Mouse (Mus musculus): ENCODE measurements at regions not wholly inside any gene's neighbourhood (a gene's known extent, or its start where the extent isn't known, plus 50 kb on each side); places are given as distances from the start of the nearest gene placed in this dataset.
A peak's percentile ranks its signal among the peaks of the same experiment; 100 is the strongest.

DNA sequence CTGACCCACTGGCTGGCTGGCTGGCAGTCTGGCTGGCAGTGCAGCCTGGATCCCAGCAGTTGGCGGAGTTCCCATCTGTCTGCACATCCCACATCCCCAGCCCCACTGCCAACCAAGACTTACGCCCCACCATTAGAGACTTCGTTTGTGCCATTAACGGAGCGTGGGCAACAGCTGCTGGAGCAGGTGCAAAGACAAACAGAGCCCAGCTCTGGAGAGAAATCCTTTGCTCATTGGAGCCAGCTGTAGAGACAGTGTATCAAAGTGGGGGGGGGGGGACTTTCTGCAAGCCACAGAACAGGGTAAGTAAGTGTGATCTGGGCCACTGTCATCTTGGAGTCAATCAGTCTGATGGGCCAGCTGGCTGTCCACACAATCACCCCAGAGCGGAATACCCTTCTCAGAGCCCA is 52.3 kb downstream of the Rplp1 start:
- DNase-seq (ENCODE audit: low read depth, low spot score) = no peak

DNA sequence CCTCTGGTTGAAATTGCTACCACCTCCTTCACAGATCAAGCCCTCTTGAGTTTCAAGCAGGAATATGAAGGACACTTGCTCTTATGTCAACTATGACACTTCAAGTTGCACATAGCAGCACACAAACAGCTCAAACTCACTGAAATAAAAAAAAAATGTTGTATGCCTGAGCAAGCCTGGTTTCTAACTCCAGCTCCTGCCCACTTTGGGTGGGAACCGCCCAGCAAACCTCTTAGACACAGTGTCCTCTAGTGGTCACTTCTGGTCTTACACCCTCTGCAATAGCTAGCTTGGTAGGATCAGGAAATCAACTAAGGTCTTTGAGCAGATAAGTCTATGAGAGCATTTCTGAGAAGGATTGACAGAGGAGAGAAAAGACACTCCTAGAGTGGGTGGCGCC is 54.2 kb downstream of the Rplp1 start:
- peak; percentile 72 for DNase-seq (ENCODE audit: low read depth, low spot score)

GRCm38 (mm10) chr9:61859438-61859837 is 54.9 kb downstream of the Rplp1 start:
- DNase-seq (ENCODE audit: low read depth, low spot score) = no peak

DNA sequence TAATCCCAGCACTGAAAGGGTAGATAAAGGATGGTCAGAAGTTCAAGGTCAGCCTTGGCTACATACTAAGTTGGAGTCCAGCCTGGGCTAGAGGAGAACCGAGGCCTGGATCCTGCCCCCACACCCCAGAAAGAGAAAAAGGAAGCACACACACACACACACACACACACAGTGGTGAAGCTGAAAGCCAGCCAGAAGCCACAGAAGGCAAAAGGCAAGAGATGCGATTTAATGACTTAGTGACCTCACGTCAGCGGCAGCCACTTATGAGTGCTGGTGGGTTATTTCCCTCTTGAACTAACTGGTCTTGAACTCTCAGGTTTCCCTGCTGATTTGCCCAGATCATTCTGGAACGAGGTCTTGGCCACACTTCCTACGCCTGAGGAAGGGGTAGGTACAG is 56.5 kb downstream of the Rplp1 start:
- no peak for DNase-seq (ENCODE audit: low read depth, low spot score)

DNA sequence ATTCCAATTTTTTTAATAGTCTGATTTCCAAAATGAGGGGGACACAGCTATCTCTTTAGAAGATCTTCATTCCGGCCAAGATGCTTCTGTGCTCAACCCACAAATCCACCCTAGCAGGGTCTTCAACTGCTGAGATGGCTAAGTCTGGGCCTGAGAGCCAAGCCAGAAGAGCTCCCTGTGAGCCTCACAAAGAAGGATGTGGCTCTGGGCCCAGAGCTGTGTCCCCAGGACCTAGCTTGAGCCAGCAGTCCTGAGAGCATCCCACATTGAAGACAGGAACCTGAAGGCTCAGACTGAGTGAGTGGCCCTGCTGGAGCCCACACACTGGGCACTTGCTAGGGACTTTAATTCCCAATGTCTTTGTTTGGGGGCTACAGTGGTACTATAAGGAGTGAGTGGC is 57.7 kb downstream of the Rplp1 start:
- DNase-seq (ENCODE audit: low read depth, low spot score) = no peak

DNA sequence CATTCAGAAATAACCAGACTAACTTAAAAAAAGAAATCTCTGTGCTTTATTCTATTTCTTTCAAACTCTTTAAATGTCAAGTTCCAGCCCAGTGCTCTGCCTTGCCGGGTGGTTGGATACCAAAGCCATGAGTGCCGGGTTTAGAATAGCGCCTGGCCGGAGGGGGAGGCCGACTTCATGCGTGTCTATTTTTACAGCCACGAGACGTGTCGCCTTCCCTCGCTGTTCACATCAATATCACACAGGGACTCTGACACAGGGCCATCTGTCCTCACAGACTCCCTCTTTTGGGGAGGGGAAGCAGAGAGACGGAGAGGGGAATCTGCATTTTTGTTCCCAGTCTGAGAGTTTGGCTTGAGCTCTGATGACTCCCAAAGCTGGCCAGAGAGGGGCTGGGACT is 58.7 kb downstream of the Rplp1 start:
- DNase-seq (ENCODE audit: low read depth, low spot score) = no peak

GRCm38 (mm10) chr9:61853841-61854240 is 60.5 kb downstream of the Rplp1 start:
- DNase-seq (ENCODE audit: low read depth, low spot score) = no peak

- DNase-seq (ENCODE audit: low read depth, low spot score) = no peak
These were observed 63.0 kb downstream of the Rplp1 start for GRCm38 (mm10) chr9:61851331-61851730.

DNA sequence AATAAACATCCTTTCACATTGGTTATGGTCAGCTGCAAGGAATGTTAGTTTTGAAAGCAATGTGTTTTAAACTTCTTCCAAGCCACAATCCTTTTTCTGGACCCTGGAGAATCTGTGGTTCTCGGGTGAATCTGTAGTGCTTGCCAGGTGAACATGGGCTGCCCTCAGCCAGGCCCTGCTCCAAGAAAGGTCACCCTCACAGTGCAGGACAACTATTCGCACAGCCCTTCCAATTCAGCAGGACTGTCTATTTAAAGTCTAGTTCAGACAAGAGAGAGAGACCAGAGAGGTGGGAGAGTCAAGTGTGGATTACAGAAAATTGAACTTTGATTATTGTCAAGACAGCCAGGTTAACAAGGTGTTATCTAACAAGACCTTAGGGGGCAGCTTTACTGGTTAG is 65.9 kb downstream of the Rplp1 start:
- no peak for DNase-seq (ENCODE audit: low read depth, low spot score)

DNA sequence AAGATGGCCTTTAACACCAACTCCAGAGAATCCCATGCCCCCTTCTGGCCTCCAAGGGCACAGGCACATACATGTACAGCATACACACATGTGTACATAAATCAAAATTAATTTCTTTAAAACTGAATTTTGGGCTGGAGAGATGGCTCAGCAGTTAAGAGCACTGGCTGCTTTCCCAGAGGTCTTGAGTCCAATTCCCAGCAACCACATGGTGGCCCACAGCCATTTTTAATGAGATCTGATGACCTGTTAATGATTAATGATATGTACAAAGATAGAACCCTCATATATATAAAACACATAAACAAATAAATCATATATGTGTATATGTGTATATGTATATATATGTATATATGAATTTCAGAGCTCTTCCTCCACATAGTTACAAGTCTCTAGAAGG is 66.8 kb downstream of the Rplp1 start:
- no peak for DNase-seq (ENCODE audit: low read depth, low spot score)

- DNase-seq (ENCODE audit: low read depth, low spot score) = no peak
These were observed 69.7 kb downstream of the Rplp1 start for GRCm38 (mm10) chr9:61844645-61845044.

GRCm38 (mm10) chr9:61844141-61844540 is 70.2 kb downstream of the Rplp1 start:
- no peak for DNase-seq (ENCODE audit: low read depth, low spot score)

DNA sequence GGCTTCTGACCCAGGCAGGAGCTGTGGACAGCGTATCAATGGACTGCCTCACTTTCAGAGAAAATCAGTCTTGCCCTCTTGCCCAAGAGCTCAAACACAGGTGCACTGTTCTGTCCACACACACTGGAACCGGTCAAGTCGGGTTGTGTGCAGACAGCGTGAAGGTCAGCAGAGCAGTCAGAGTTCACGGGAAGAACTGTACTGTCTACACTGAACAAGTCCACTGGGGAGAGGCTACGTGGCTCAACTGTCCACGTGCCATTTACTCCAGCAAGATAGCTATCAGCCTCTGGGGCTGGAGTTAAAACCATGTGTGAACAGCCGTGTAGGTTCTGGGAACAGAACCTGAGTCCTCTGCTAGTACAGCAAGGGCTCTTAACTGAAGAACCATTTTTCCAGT is 70.8 kb downstream of the Rplp1 start:
- DNase-seq (ENCODE audit: low read depth, low spot score) = no peak

DNA sequence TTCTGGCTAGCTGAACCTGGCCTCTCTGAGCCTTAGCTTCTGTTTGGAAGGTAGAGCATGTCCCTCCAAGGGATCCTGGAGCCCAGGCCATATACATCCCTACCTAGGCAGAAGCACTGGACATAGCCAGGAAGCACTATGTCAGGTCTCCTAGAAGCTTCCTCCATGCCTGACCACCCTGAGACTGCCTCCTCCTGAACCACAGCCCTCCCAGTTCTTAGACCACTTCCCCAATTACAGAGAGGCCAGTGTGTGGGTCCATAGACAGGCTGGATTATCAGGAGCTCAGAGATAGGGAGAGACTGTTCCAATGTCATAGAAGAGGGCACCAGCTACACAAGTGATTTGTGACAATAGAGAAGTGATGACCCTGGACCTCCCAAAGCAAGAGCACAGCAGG is 72.0 kb downstream of the Rplp1 start:
- no peak for DNase-seq (ENCODE audit: low read depth, low spot score)

GRCm38 (mm10) chr9:61841222-61841621 is 73.1 kb downstream of the Rplp1 start:
- DNase-seq (ENCODE audit: low read depth, low spot score) = no peak

GRCm38 (mm10) chr9:61840353-61840752 is 74.0 kb downstream of the Rplp1 start:
- DNase-seq (ENCODE audit: low read depth, low spot score) = no peak

DNA sequence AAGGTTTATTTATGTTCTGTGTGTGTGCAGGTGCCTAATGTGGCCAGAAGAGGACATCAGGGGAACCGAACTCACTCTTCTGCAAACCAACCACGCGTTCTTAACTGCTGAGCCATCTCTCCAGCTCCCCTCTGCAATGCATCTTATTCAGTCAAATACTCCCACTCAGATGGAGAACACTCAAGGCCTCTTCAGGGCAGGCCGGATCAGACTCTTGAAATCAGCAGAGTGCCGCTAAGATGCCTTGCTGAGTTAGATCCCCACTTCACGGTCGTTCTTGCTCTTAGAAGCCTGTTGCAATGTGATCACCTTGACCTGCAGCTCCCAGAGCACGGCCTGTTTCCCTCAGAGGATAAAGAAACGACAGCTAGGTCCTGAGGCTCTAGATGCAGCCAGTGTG is 81.1 kb downstream of the Rplp1 start:
- no peak for DNase-seq (ENCODE audit: low read depth, low spot score)

GRCm38 (mm10) chr9:61830236-61830635 is 84.1 kb downstream of the Rplp1 start:
- DNase-seq (ENCODE audit: low read depth, low spot score) = no peak

DNA sequence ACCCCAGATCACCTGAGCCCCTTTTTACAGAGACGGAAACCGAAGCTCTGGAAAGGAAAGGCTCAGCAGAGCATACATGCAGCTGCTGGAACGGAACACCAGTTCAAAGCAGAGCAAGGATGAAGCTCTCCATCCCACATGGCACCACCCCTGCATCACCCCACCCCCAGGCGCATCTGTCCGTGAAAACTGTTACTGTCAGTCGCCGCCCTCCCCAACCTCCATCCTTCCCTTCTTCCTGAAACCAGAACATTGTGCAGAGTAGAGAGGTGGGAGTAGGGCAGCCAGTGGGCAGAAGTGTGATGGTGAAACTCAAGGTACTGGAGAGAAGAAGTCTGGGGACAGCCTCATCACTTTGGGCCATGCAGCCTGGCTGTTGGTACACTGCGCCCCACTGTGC is 84.6 kb downstream of the Rplp1 start:
- DNase-seq (ENCODE audit: low read depth, low spot score) = no peak

GRCm38 (mm10) chr9:61829301-61829700 is 85.0 kb downstream of the Rplp1 start:
- no peak for DNase-seq (ENCODE audit: low read depth, low spot score)

- DNase-seq (ENCODE audit: low read depth, low spot score) = no peak
These were observed 86.6 kb downstream of the Rplp1 start for GRCm38 (mm10) chr9:61827721-61828120.

DNA sequence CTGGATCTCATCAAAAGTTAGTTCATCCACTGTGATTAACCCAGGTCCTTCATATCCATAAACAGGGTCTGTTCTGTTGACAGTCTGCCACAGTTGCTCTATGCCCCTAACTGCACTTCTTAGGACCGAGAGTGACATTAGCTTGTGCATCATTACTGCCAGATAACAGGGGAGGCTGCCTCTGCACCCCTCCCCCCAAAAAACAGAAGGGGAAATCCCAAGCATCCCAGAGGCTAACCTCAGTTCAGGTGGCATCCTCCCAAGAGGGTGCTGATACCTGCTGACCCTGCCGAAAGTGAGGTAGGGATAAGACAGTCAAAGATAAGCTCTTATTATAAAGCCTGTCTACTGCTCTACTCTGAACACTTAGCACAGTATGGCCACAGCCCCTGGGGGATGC is 87.3 kb downstream of the Rplp1 start:
- no peak for DNase-seq (ENCODE audit: low read depth, low spot score)

DNA sequence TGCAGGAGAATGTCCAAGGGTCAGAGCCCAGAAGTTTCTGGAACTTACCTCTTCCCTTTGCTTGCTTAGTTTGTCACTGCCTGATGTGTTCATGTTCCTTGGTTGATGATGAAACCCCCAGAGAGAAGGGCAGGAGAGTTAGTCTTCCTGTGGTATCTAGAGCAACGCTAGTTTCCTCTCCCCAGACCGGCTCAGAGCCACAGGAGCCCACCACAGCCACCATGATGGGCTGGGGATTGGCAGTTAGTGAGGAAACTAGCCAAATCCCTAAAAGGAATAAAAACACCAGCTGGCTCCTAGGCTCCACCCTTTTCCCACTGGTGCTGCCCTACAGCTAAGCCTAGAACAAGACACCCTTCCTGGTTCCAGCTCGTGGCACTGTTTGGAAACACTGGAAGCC is 87.9 kb downstream of the Rplp1 start:
- DNase-seq (ENCODE audit: low read depth, low spot score) = no peak

DNA sequence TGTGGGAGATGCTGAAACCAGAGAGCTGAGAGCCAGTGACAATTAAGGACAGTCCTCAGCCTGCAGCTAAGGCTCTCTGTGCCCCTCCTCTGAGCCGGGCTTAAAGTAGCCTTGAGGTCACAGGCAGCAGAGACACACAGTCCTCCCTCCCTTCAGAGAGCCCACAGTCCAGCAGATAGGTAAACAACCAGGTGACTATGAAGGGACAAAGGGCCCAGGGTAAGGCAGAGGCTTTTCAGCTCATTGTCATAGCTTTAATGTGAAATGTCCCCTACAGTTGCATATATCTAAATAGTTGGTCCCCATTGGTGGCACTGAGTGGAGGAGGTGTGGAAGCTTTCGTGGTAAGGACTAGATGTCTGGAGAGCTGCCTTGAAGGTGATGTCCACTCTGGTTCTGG is 88.5 kb downstream of the Rplp1 start:
- no peak for DNase-seq (ENCODE audit: low read depth, low spot score)

DNA sequence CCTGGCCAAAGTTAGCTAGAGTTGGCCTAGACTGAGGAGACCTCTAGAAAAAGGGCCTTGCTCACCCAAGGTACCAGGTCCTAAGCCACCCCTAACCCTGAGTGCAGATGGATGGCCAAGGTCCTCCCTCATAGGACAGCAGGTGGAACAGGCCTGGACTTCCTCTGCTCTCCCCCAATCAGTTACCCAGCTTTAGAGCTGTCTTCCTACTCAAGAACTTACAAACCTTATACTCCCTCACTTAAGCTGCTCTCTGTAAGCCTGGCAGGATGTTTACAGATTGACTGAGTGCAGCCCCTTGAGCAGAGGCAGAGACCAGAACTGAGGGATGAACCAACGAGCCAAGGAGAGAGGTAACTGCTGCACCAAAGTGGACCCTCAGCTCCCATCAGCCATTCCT is 94.5 kb downstream of the Rplp1 start:
- DNase-seq (ENCODE audit: low read depth, low spot score) = no peak

All from ES-CJ7 (cell line).